Mouse (Mus musculus) lung, postnatal 0 days (tissue): Measurements from ENCODE around the gene Rtn1. TPM values are rescaled to one million over a fixed set of nuclear protein-coding genes. Genes with fewer than 3 reads are reported as not detected.

Experiments
- ATAC-seq: fragments of 200-750 bp; cut with Nextera tagmentation; 2 replicates; pipeline ENCODE4 v1.8.0; 2017; ENCODE audit warnings: moderate library complexity
- DNase-seq: peaks from one replicate; pipeline ENCODE4 v3.0.0-alpha.2; 2016; ENCODE audit warnings: low spot score
- H3K27ac ChIP-seq: fragments of 300-500 bp; sonication (generic); 2 replicates; pipeline ENCODE4 v1.5.1; 2014; ENCODE audit warnings: antibody characterized with exemption, mild to moderate bottlenecking, low read length, mixed read lengths
- H3K27me3 ChIP-seq: fragments of 300-500 bp; sonication (generic); replicated peaks from 2 replicates; pipeline ENCODE4 v1.6.1; 2014; ENCODE audit warnings: low read length, mixed read lengths; ENCODE audit not compliant: insufficient read depth
- H3K36me3 ChIP-seq: fragments of 300-500 bp; sonication (generic); 2 replicates; pipeline ENCODE4 v1.6.1; 2014; ENCODE audit warnings: low read length, mixed read lengths; ENCODE audit not compliant: insufficient read depth
- H3K4me1 ChIP-seq: fragments of 300-500 bp; sonication (generic); 2 replicates; pipeline ENCODE4 v1.6.1; 2014; ENCODE audit warnings: antibody characterized with exemption, low read depth, low read length, mixed read lengths; ENCODE audit not compliant: insufficient read depth
- H3K4me2 ChIP-seq: fragments of 300-500 bp; sonication (generic); replicated peaks from 2 replicates; pipeline ENCODE4 v1.6.1; 2014; ENCODE audit warnings: low read depth, mild to moderate bottlenecking, low read length, moderate library complexity, mixed read lengths
- H3K4me3 ChIP-seq: fragments of 300-500 bp; sonication (generic); 2 replicates; pipeline ENCODE4 v1.5.1; 2014; ENCODE audit warnings: low read depth, low read length
- H3K9ac ChIP-seq: fragments of 300-500 bp; sonication (generic); replicated peaks from 2 replicates; pipeline ENCODE4 v1.6.1; 2014; ENCODE audit warnings: low read depth, mild to moderate bottlenecking
- H3K9me3 ChIP-seq: fragments of 300-500 bp; sonication (generic); 2 replicates; pipeline ENCODE4 v1.6.1; 2016; ENCODE audit warnings: low read length, mixed read lengths
- CTCF ChIP-seq: IDR thresholded peaks from 2 replicates; pipeline ENCODE4 v1.5.1; 2016; ENCODE audit warnings: antibody characterized with exemption, mild to moderate bottlenecking
- EP300 ChIP-seq: IDR thresholded peaks from 2 replicates; pipeline ENCODE4 v1.6.1; 2016; ENCODE audit warnings: antibody characterized with exemption, mild to moderate bottlenecking, control low read depth
- WGBS: fragments of 180-500 bp; shearing (Covaris S2); extraction: QIAGEN DNeasy Blood & Tissue Kit; methylation state at CpG from one replicate; pipeline ENCODE4 v1.1.7; 2014; 5-methylcytosine and 5-hydroxymethylcytosine counted together
- polyA plus RNA-seq: library from polyadenylated mRNA; unstranded; fragments of >200 nt; fragmentation: Nextera tagmentation; extraction: Ambion mirVana; gene quantifications from 2 replicates; pipeline ENCODE4 v1.2.1, GENCODE M21; 2015

Rtn1 gene
- polyA plus RNA-seq, 1 experiment from 2014 or later = 12.2 TPM

- WGBS = 48% methylated on average over 13 of the region's 13 CpGs
- H3K4me2 ChIP-seq = no peak overlapping the region
- H3K4me1 ChIP-seq = no peaks in the 10 kb centered on the region
- ATAC-seq (peak; percentile 49), DNase-seq (peak; percentile 55)
- H3K4me3 ChIP-seq = no peak overlapping the region
- H3K9ac ChIP-seq = no peak overlapping the region
- no peaks in the 10 kb centered on the region for H3K9me3 ChIP-seq
- H3K27me3 ChIP-seq = no peaks in the 10 kb centered on the region
- H3K36me3 ChIP-seq = no peaks in the 10 kb centered on the region
- H3K27ac ChIP-seq = no peak overlapping the region
- TF ChIP-seq EP300 = no peak
- TF ChIP-seq CTCF = no peak
Measured at GRCm38 (mm10) chr12:72273721-72274414, 135.0 kb downstream of the Rtn1 start.

GRCm38 (mm10) chr12:72267614-72268013 lies 141.2 kb downstream of the Rtn1 start:
- no peak for DNase-seq
- no peak for ATAC-seq
- Histone ChIP-seq H3K36me3 (no peaks in the 10 kb centered on the region), H3K9ac (no peak overlapping the region), H3K9me3 (no peaks in the 10 kb centered on the region), H3K4me2 (no peak overlapping the region), H3K27me3 (no peaks in the 10 kb centered on the region), H3K4me1 (no peaks in the 10 kb centered on the region), H3K4me3 (no peak overlapping the region), H3K27ac (no peak overlapping the region)
- WGBS = 79% methylated on average over 2 of the region's 2 CpGs
- TF ChIP-seq EP300 (no peak), CTCF (peak; percentile 48; the same call in 1 of the 2 replicates)

- DNase-seq (no peak), ATAC-seq (no peak)
- no peak overlapping the region for H3K27ac ChIP-seq
- H3K4me1 ChIP-seq = no peaks in the 10 kb centered on the region
- TF ChIP-seq EP300 (no peak), CTCF (no peak)
- H3K36me3 ChIP-seq = no peaks in the 10 kb centered on the region
- no peak overlapping the region for H3K4me2 ChIP-seq
- WGBS = 90% methylated on average over 3 of the region's 3 CpGs
- no peak overlapping the region for H3K9ac ChIP-seq
- no peak overlapping the region for H3K4me3 ChIP-seq
- H3K9me3 ChIP-seq = no peaks in the 10 kb centered on the region
- H3K27me3 ChIP-seq = no peaks in the 10 kb centered on the region
Measured at GRCm38 (mm10) chr12:72265261-72266228, 143.3 kb downstream of the Rtn1 start.

DNA sequence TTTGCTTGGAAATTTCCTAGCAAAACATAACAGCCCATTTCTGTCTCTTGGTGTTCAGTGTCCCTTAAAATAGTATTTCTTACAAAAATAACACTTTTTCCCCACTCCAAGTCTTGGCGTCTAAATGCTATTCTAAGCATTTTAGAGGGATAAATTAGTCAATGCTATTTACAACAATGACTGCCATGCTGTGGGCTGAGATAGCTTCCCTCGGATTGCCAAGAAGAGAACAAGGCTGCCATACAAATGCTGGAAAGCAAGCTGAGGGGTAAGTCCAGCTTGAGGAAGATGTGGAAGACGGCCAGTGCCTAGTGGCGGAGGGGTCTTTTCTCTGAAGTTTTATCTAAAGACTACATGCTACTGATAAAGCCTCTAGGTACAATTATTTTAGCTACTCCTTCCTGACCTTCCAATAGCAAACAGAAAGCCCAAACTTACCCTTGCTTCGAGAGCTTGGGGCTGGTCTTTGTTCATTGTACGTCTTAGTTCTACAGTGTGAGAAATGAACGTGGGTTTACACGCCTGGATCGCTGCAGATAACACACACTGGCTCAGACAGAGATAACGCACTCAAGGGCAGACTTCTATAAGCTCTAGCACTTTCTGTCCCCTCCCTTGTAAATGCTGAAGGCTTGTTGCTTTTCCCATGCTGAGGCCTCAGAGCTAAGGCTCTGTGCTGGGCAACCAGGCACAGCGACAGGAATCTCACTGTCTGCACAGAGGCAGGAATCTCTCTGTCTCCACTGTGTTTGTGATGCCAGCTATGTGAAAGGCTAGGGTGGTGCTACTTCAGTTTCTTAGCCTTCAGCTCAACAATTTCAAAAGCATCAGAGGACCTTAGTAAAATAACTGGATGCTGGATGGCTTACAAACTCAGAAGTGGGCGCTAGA lies 145.4 kb downstream of the Rtn1 start:
- Histone ChIP-seq H3K9ac (no peak overlapping the region), H3K4me1 (no peaks in the 10 kb centered on the region), H3K9me3 (no peaks in the 10 kb centered on the region), H3K36me3 (no peaks in the 10 kb centered on the region), H3K27ac (no peak overlapping the region), H3K4me3 (no peak overlapping the region), H3K4me2 (no peak overlapping the region), H3K27me3 (no peaks in the 10 kb centered on the region)
- 41% methylated on average over 12 of the region's 12 CpGs for WGBS
- no peak for DNase-seq
- TF ChIP-seq CTCF (no peak), EP300 (no peak)
- no peak for ATAC-seq

DNA sequence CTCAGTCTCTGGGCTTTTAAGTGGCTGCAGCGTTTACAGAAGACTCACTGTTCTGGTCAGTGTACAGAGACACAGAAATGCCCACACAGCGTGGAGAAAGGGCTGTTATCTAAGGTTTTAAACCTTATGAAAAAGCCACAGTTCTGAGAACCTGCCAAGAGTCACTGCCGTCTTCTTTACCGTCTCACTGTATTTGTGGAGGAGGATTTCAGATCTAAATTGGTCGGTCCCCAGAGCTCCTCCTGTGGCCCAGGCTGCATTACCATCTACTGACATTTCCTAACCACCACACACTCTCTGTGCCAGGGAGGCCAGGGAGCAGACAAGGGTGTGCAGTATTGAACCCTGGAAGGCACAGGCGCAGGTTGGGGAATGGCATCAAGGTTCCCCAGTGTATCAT lies 151.9 kb downstream of the Rtn1 start:
- Histone ChIP-seq H3K9ac (no peak overlapping the region), H3K27ac (no peak overlapping the region), H3K9me3 (no peaks in the 10 kb centered on the region), H3K4me3 (no peak overlapping the region), H3K4me1 (no peaks in the 10 kb centered on the region), H3K36me3 (no peaks in the 10 kb centered on the region), H3K27me3 (no peaks in the 10 kb centered on the region), H3K4me2 (no peak overlapping the region)
- DNase-seq (no peak), ATAC-seq (no peak)
- WGBS = 47% methylated on average over 6 of the region's 6 CpGs
- no peak for TF ChIP-seq CTCF
- TF ChIP-seq EP300 = no peak

GRCm38 (mm10) chr12:72253040-72253439 lies 155.8 kb downstream of the Rtn1 start:
- no peak overlapping the region for H3K9ac ChIP-seq
- no peaks in the 10 kb centered on the region for H3K4me1 ChIP-seq
- no peak overlapping the region for H3K4me3 ChIP-seq
- 66% methylated on average over 3 of the region's 3 CpGs for WGBS
- H3K27me3 ChIP-seq = no peaks in the 10 kb centered on the region
- no peak overlapping the region for H3K4me2 ChIP-seq
- TF ChIP-seq EP300 (no peak), CTCF (no peak)
- no peak overlapping the region for H3K27ac ChIP-seq
- ATAC-seq (no peak), DNase-seq (no peak)
- no peaks in the 10 kb centered on the region for H3K9me3 ChIP-seq
- H3K36me3 ChIP-seq = no peaks in the 10 kb centered on the region
